Mouse (Mus musculus): ENCODE measurements around the gene Sirpb1a.
"Not testable (repeated sequence)": the region's sequence is repeated elsewhere in the genome, so short reads cannot be mapped to it uniquely, and the experiment has no call there.

Gene Sirpb1a

GRCm38 (mm10) chr3:15426447-15426846 is at the start of gene Sirpb1a:
Sirpb1a (minus strand) TSS chr3:15426520.
- DNase-seq (ENCODE audit: low spot score), result not testable (repeated sequence)

GRCm38 (mm10) chr3:15474831-15475230 is 48.5 kb upstream of the Sirpb1a start:
- DNase-seq (ENCODE audit: low spot score), result not testable (repeated sequence)

GRCm38 (mm10) chr3:15470158-15470557 is 43.8 kb upstream of the Sirpb1a start:
- not testable (repeated sequence) for DNase-seq (ENCODE audit: low spot score)

- not testable (repeated sequence) for DNase-seq (ENCODE audit: low spot score)
Measured at GRCm38 (mm10) chr3:15443936-15444335, 17.6 kb upstream of the Sirpb1a start.

GRCm38 (mm10) chr3:15439844-15440243 is 13.5 kb upstream of the Sirpb1a start:
- DNase-seq (ENCODE audit: low spot score), result not testable (repeated sequence)

GRCm38 (mm10) chr3:15427917-15428316 is 1.6 kb upstream of the Sirpb1a start:
- no peak for DNase-seq (ENCODE audit: low spot score)

GRCm38 (mm10) chr3:15355690-15356089 is 70.6 kb downstream of the Sirpb1a start:
- not testable (repeated sequence) for DNase-seq (ENCODE audit: low spot score)

- not testable (repeated sequence) for DNase-seq (ENCODE audit: low spot score)
Measured at GRCm38 (mm10) chr3:15350318-15350717, 76.0 kb downstream of the Sirpb1a start.

- not testable (repeated sequence) for DNase-seq (ENCODE audit: low spot score)
Measured at GRCm38 (mm10) chr3:15345606-15346005, 80.7 kb downstream of the Sirpb1a start.

GRCm38 (mm10) chr3:15340287-15340686 is 86.0 kb downstream of the Sirpb1a start:
- no peak for DNase-seq (ENCODE audit: low spot score)

GRCm38 (mm10) chr3:15334182-15334581 is 92.1 kb downstream of the Sirpb1a start:
- no peak for DNase-seq (ENCODE audit: low spot score)

- DNase-seq (ENCODE audit: low spot score), result no peak
Measured at GRCm38 (mm10) chr3:15332063-15332462, 94.3 kb downstream of the Sirpb1a start, which contains the start of gene Gm9733. Gm9733 (minus strand) TSS chr3:15332302.

- no peak for DNase-seq (ENCODE audit: low spot score)
Measured at GRCm38 (mm10) chr3:15331545-15331944, 94.8 kb downstream of the Sirpb1a start.

GRCm38 (mm10) chr3:15329549-15329948 is 96.8 kb downstream of the Sirpb1a start:
- no peak for DNase-seq (ENCODE audit: low spot score)

Measured in adipocyte (in vitro differentiated cells).